Mouse (Mus musculus): ENCODE measurements at regions not wholly inside any gene's neighbourhood (a gene's known extent, or its start where the extent isn't known, plus 50 kb on each side); places are given as distances from the start of the nearest gene placed in this dataset.

DNA sequence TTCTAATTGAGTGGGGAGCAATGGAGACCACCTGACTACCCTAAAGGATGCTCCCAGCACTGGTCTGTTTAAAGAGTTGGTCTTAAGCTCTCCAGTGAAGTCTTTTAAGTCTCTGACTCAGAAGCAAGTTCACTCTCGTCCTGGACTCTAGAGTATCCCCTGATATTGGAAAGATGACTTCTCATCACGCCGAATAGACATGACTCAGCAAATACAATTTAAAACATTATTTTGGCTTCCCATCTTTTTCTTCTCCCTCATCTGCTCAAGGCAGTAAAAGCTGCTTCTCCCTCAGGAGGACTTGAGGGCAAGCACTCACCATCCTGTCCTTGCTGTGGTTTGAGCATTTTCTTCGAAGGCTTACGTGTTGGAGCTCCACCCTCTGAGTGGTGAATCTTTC lies 92.7 kb upstream of the Max start:
- DNase-seq (ENCODE audit: low read depth, low spot score): no peak
- no peak overlapping the region for H3K4me3 ChIP-seq (ENCODE audit: insufficient read depth in 1 of 2, low read depth in 1 of 2, low read length in 2 of 2, poor library complexity in 1 of 2, severe bottlenecking in 1 of 2)
- no peak overlapping the region for H3K27ac ChIP-seq (ENCODE audit: insufficient read depth, low read depth, low read length, poor library complexity, severe bottlenecking)
- H3K36me3 ChIP-seq (ENCODE audit: control insufficient read depth, insufficient read depth, low read length, poor library complexity, severe bottlenecking): no peaks in the 10 kb centered on the region
- no peak overlapping the region for H3K9ac ChIP-seq (ENCODE audit: insufficient read depth, low read depth, low read length, poor library complexity, severe bottlenecking)
- in situ Hi-C loops (cut with MboI; ENCODE audit: low sequenced_read_pairs in 2 of 2, unreplicated experiment in 2 of 2): no loop called here
- no peaks in the 10 kb centered on the region for H3K9me3 ChIP-seq (ENCODE audit: control insufficient read depth, insufficient read depth, low read depth, low read length)
- no peak for TF ChIP-seq ZNF384 (IDR thresholded peaks at IDR 0.05; ENCODE audit: low read depth, low read length)
- no peak for TF ChIP-seq CHD2 (IDR thresholded peaks at IDR 0.05; ENCODE audit: low read depth, low read length)
- TF ChIP-seq HCFC1 (IDR thresholded peaks at IDR 0.05; ENCODE audit: borderline replicate concordance, insufficient read depth, low read length): no peak
- TF ChIP-seq MAFK (IDR thresholded peaks at IDR 0.05; ENCODE audit: insufficient read depth, low read depth, low read length): peak; percentile 59
- H3K4me1 ChIP-seq (ENCODE audit: control insufficient read depth in 2 of 2, insufficient read depth in 2 of 2, low read length in 2 of 2, poor library complexity in 1 of 2): 0 out of 4 replicates have a peak, but pooled peaks cover 2 to 3% of the 10 kb centered on the region in 2 experiments

DNA sequence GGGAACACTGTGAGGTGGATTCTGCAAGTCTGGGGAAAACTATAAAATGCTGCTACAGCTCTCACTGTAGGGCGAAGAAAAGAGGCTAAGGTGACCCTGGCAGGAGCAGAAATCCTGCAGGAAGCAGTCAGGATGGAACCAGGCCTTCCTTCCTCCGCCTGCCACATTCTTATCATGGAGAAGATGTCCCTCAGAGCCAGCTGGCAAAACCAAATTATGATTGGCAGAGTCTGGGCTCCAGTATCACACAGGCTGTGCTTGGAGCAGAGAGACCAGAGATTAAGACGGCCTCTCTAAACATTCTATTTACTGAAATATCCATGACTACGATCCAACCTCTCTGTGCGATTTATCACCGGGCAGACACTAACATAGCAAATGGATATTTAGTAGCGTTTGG lies 92.2 kb upstream of the Max start:
- no peak for DNase-seq (ENCODE audit: low read depth, low spot score)
- in situ Hi-C loops (cut with MboI; ENCODE audit: low sequenced_read_pairs in 2 of 2, unreplicated experiment in 2 of 2): no loop called here

DNA sequence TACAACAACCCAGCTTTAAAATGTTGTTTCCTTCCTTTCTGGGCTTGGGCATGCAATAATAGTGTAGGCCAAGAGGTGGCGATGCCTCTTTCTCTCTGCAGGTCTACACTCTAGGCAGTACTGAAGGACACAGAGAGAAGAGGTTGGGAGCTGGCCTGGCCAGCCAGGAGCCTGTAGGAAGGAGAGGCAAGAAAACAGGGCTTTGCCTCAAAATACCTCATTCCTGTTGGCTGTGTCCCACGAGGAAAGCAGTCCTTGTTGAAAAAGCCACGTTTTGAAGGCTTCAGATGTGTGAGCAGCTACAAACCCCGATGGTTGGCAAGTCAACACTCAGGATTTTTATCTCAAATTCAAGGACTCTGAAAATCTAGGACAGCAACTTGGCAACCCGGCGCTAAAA lies 90.9 kb upstream of the Max start:
- Histone ChIP-seq H3K4me1 (ENCODE audit: control insufficient read depth in 2 of 2, insufficient read depth in 2 of 2, low read length in 2 of 2, poor library complexity in 1 of 2) (peaks cover 3 to 4% of the 10 kb centered on the region in 2 experiments; a peak in 1 of 4 replicates), H3K4me3 (ENCODE audit: insufficient read depth in 1 of 2, low read depth in 1 of 2, low read length in 2 of 2, poor library complexity in 1 of 2, severe bottlenecking in 1 of 2) (no peak overlapping the region), H3K9ac (ENCODE audit: insufficient read depth, low read depth, low read length, poor library complexity, severe bottlenecking) (no peak overlapping the region), H3K9me3 (ENCODE audit: control insufficient read depth, insufficient read depth, low read depth, low read length) (no peaks in the 10 kb centered on the region), H3K27ac (ENCODE audit: insufficient read depth, low read depth, low read length, poor library complexity, severe bottlenecking) (no peak overlapping the region), H3K36me3 (ENCODE audit: control insufficient read depth, insufficient read depth, low read length, poor library complexity, severe bottlenecking) (no peaks in the 10 kb centered on the region)
- DNase-seq (ENCODE audit: low read depth, low spot score): no peak
- in situ Hi-C loops (cut with MboI; ENCODE audit: low sequenced_read_pairs in 2 of 2, unreplicated experiment in 2 of 2): no loop called here
- TF ChIP-seq ZC3H11A (IDR thresholded peaks at IDR 0.05; ENCODE audit: borderline replicate concordance, low read depth, low read length): no peak
- TF ChIP-seq MAFK (IDR thresholded peaks at IDR 0.05; ENCODE audit: insufficient read depth, low read depth, low read length): no peak
- no peak for TF ChIP-seq CHD2 (IDR thresholded peaks at IDR 0.05; ENCODE audit: low read depth, low read length)
- TF ChIP-seq ZNF384 (IDR thresholded peaks at IDR 0.05; ENCODE audit: low read depth, low read length): no peak
- no peak for TF ChIP-seq HCFC1 (IDR thresholded peaks at IDR 0.05; ENCODE audit: borderline replicate concordance, insufficient read depth, low read length)

More for the DNA sequence above, 92.2 kb upstream of the Max start:
- Histone ChIP-seq H3K4me3 (ENCODE audit: insufficient read depth in 1 of 2, low read depth in 1 of 2, low read length in 2 of 2, poor library complexity in 1 of 2, severe bottlenecking in 1 of 2) (no peak overlapping the region), H3K4me1 (ENCODE audit: control insufficient read depth in 2 of 2, insufficient read depth in 2 of 2, low read length in 2 of 2, poor library complexity in 1 of 2) (0 out of 4 replicates have a peak, but pooled peaks cover 2 to 3% of the 10 kb centered on the region in 2 experiments), H3K36me3 (ENCODE audit: control insufficient read depth, insufficient read depth, low read length, poor library complexity, severe bottlenecking) (no peaks in the 10 kb centered on the region), H3K27ac (ENCODE audit: insufficient read depth, low read depth, low read length, poor library complexity, severe bottlenecking) (no peak overlapping the region), H3K9me3 (ENCODE audit: control insufficient read depth, insufficient read depth, low read depth, low read length) (no peaks in the 10 kb centered on the region), H3K9ac (ENCODE audit: insufficient read depth, low read depth, low read length, poor library complexity, severe bottlenecking) (no peak overlapping the region)
- TF ChIP-seq HCFC1 (IDR thresholded peaks at IDR 0.05; ENCODE audit: borderline replicate concordance, insufficient read depth, low read length) (no peak), ZC3H11A (IDR thresholded peaks at IDR 0.05; ENCODE audit: borderline replicate concordance, low read depth, low read length) (no peak), MAFK (IDR thresholded peaks at IDR 0.05; ENCODE audit: insufficient read depth, low read depth, low read length) (no peak), ZNF384 (IDR thresholded peaks at IDR 0.05; ENCODE audit: low read depth, low read length) (no peak), CHD2 (IDR thresholded peaks at IDR 0.05; ENCODE audit: low read depth, low read length) (no peak)

DNA sequence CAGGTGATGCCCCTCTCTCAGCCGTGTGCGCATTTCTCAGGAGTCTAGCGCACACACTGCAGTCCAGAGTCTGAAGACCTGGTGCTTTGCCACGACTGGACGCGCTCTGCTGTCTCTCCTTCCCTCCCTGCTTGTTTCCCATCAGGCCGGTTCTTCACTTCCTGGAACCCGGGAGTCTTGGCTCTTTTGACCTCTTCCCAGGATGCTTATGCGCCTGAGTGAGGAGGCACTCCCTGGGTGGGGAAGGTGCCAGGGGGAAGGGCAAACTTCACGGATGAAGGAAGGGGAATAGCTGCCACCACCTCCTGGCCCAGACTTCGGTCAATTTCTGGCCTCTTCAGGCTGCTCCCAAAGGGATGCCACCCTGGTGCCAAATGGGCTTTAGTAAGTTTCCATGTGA lies 86.4 kb upstream of the Max start:
- Histone ChIP-seq H3K9ac (ENCODE audit: insufficient read depth, low read depth, low read length, poor library complexity, severe bottlenecking) (0 out of 2 replicates have a peak overlapping the region, but pooled peaks have one; percentile 17), H3K9me3 (ENCODE audit: control insufficient read depth, insufficient read depth, low read depth, low read length) (no peaks in the 10 kb centered on the region), H3K4me1 (ENCODE audit: control insufficient read depth in 2 of 2, insufficient read depth in 2 of 2, low read length in 2 of 2, poor library complexity in 1 of 2) (peaks cover 0 to 2% of the 10 kb centered on the region in 2 experiments; a peak in 1 of 4 replicates), H3K36me3 (ENCODE audit: control insufficient read depth, insufficient read depth, low read length, poor library complexity, severe bottlenecking) (no peaks in the 10 kb centered on the region), H3K4me3 (ENCODE audit: insufficient read depth in 1 of 2, low read depth in 1 of 2, low read length in 2 of 2, poor library complexity in 1 of 2, severe bottlenecking in 1 of 2) (no peak overlapping the region), H3K27ac (ENCODE audit: insufficient read depth, low read depth, low read length, poor library complexity, severe bottlenecking) (no peak overlapping the region)
- TF ChIP-seq ZNF384 (IDR thresholded peaks at IDR 0.05; ENCODE audit: low read depth, low read length) (no peak), HCFC1 (IDR thresholded peaks at IDR 0.05; ENCODE audit: borderline replicate concordance, insufficient read depth, low read length) (no peak), CHD2 (IDR thresholded peaks at IDR 0.05; ENCODE audit: low read depth, low read length) (no peak), MAFK (IDR thresholded peaks at IDR 0.05; ENCODE audit: insufficient read depth, low read depth, low read length) (no peak), ZC3H11A (IDR thresholded peaks at IDR 0.05; ENCODE audit: borderline replicate concordance, low read depth, low read length) (no peak)
- no peak for DNase-seq (ENCODE audit: low read depth, low spot score)
- in situ Hi-C loops (cut with MboI; ENCODE audit: low sequenced_read_pairs in 2 of 2, unreplicated experiment in 2 of 2): no loop called here

DNA sequence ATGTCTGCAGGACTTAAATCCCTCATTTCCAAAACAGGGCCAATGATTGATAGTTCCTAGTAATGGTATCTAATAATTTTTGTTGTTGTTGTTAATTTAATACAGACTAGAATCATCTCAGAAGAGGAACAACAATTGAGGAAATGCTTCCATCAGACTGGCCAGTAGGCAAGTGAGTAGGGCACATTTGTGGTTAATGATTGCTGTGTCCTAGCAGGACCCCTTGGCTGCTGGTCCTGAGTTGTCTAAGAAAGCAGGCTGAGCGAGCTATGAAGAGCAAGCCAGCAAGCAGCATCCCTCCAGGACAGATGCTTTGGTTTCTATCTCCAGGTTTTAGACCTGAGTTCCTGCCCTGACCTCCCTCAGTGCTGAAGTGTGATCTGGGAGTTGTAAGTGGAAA lies 85.3 kb upstream of the Max start:
- H3K9me3 ChIP-seq (ENCODE audit: control insufficient read depth, insufficient read depth, low read depth, low read length): no peaks in the 10 kb centered on the region
- H3K27ac ChIP-seq (ENCODE audit: insufficient read depth, low read depth, low read length, poor library complexity, severe bottlenecking): no peak overlapping the region
- H3K4me3 ChIP-seq (ENCODE audit: insufficient read depth in 1 of 2, low read depth in 1 of 2, low read length in 2 of 2, poor library complexity in 1 of 2, severe bottlenecking in 1 of 2): no peak overlapping the region
- peaks cover 0 to 2% of the 10 kb centered on the region in 2 experiments; a peak in 1 of 4 replicates for H3K4me1 ChIP-seq (ENCODE audit: control insufficient read depth in 2 of 2, insufficient read depth in 2 of 2, low read length in 2 of 2, poor library complexity in 1 of 2)
- DNase-seq (ENCODE audit: low read depth, low spot score): no peak
- no peak overlapping the region for H3K9ac ChIP-seq (ENCODE audit: insufficient read depth, low read depth, low read length, poor library complexity, severe bottlenecking)
- no peaks in the 10 kb centered on the region for H3K36me3 ChIP-seq (ENCODE audit: control insufficient read depth, insufficient read depth, low read length, poor library complexity, severe bottlenecking)
- in situ Hi-C loops (cut with MboI; ENCODE audit: low sequenced_read_pairs in 2 of 2, unreplicated experiment in 2 of 2): no loop called here
- TF ChIP-seq ZC3H11A (IDR thresholded peaks at IDR 0.05; ENCODE audit: borderline replicate concordance, low read depth, low read length) (no peak), CHD2 (IDR thresholded peaks at IDR 0.05; ENCODE audit: low read depth, low read length) (no peak), ZNF384 (IDR thresholded peaks at IDR 0.05; ENCODE audit: low read depth, low read length) (no peak), HCFC1 (IDR thresholded peaks at IDR 0.05; ENCODE audit: borderline replicate concordance, insufficient read depth, low read length) (no peak), MAFK (IDR thresholded peaks at IDR 0.05; ENCODE audit: insufficient read depth, low read depth, low read length) (no peak)
